Mouse (Mus musculus): ENCODE results near the gene Tmem135. TPM values are rescaled to one million over a fixed set of nuclear protein-coding genes. Genes with fewer than 3 reads are reported as not detected.

The Tmem135 gene
- polyA plus RNA-seq, 1 experiment from 2014 or later, result 22.8 TPM

- Histone ChIP-seq H3K27ac (no peak overlapping the region), H3K9ac (no peak overlapping the region), H3K9me3 (replicated peaks) (no peaks in the 10 kb centered on the region), H3K4me1 (peaks cover 3% of the 10 kb centered on the region; the same call in 1 of the 2 replicates), H3K4me3 (no peak overlapping the region), H3K27me3 (no peaks in the 10 kb centered on the region), H3K4me2 (replicated peaks) (no peak overlapping the region), H3K36me3 (no peaks in the 10 kb centered on the region)
- ATAC-seq (ENCODE audit: low FRiP score), result no peak
- WGBS, result 84% methylated on average over 2 of the region's 2 CpGs
These were observed 225.4 kb downstream of the Tmem135 start for GRCm38 (mm10) chr7:89178601-89179000.

DNA sequence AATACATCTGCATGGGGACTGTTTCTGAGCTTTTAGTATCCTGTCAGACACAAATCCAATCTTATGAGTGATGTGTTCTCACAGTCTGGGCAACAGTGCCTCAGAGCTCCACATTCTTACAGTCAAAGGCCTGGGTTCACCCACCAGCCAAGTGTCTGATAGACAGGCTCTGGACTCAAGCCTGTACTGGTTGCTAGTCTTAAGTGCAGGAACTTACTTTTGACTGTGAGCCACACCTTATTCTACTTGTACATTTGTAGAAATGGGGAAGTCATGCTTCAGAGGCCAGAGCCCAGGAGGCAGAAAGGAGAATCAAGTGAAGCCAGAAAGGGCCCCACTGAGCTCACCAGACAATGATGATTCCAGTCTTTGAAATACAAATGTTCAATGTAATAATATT, 226.1 kb downstream of the Tmem135 start:
- H3K36me3 ChIP-seq, result no peaks in the 10 kb centered on the region
- no peak overlapping the region for H3K27ac ChIP-seq
- no peak overlapping the region for H3K4me2 ChIP-seq (replicated peaks)
- H3K27me3 ChIP-seq, result no peaks in the 10 kb centered on the region
- H3K9ac ChIP-seq, result no peak overlapping the region
- no peaks in the 10 kb centered on the region for H3K9me3 ChIP-seq (replicated peaks)
- H3K4me1 ChIP-seq, result peaks cover 3% of the 10 kb centered on the region; the same call in 1 of the 2 replicates
- ATAC-seq (ENCODE audit: low FRiP score), result no peak
- H3K4me3 ChIP-seq, result no peak overlapping the region

DNA sequence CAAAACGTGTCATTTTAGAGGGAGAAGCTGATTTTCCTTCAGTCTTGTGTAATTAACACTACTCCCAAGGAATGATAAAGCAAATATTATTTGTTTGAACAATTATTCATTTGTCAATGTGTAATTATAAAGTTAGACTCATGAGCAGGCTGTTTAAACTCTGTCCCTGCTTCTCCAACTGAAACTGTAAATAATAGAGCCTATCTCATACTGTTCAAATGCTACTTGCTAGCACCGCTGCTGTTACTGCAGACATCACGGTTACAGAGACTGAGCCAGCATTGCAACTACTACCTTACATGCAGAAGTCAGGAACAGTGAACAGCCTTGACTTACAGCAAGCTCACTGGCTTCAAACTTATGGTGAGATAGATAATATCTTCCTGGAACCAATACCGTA, 229.6 kb downstream of the Tmem135 start:
- Histone ChIP-seq H3K36me3 (no peaks in the 10 kb centered on the region), H3K4me2 (replicated peaks) (no peak overlapping the region), H3K27ac (no peak overlapping the region), H3K27me3 (no peaks in the 10 kb centered on the region), H3K9me3 (replicated peaks) (no peaks in the 10 kb centered on the region), H3K4me3 (no peak overlapping the region), H3K9ac (no peak overlapping the region), H3K4me1 (peaks cover 3% of the 10 kb centered on the region; the same call in 1 of the 2 replicates)
- 90% methylated on average over 4 of the region's 4 CpGs for WGBS
- ATAC-seq (ENCODE audit: low FRiP score), result no peak

DNA sequence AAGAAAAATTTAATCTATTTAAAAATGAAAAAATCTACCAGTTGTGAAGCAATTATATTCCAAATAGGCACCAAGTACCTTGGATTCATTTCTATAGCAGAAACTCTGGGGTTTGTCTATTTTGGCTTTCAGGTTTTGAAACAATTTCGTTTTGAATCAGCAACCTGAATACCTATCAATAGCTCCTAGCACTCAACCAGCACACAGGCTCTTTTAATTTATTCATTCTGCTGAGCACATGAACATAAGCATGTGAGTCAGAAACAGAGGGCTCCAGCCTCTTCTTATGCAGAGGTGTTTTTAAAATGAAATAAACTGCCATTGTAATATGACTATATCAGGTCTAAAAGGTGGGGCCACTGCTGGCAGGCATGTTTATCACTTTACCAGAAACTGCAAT, 231.0 kb downstream of the Tmem135 start:
- Histone ChIP-seq H3K36me3 (no peaks in the 10 kb centered on the region), H3K4me3 (no peak overlapping the region), H3K9me3 (replicated peaks) (no peaks in the 10 kb centered on the region), H3K27me3 (no peaks in the 10 kb centered on the region), H3K4me1 (peaks cover 3% of the 10 kb centered on the region; the same call in 1 of the 2 replicates), H3K27ac (no peak overlapping the region), H3K9ac (no peak overlapping the region), H3K4me2 (replicated peaks) (no peak overlapping the region)
- 92% methylated on average over 1 of the region's 1 CpGs for WGBS
- no peak for ATAC-seq (ENCODE audit: low FRiP score)

DNA sequence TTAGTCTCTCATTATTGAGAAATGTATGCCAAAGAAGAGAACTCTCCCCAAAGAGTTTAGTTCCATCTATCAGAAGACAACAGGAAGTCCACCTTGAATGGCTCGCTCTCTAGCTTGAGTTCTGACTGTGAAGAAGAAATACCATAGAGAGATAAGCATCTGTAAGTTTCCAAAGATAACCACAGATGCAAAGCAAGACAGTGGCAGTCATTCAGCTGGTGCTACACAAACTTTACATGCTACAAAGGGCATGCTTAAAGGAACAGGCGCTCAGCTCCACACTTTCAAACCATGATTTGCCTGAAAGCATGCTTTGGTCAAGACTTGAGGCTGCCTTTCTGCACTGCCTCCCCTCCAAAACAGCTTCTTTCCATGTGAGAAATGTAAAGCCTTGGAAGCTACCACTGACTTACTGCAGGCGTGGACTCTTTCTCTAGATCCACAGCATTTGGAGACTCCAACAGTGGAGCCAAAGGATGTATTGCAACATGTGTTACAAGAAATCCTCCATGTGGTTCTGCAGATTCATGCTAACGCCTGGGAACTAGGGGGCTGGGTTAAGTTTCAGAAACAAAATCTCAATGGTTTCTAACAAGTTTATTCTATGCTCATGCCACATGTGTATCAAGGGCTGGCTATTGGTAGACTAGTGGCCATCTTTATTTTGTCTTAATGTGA, 232.1 kb downstream of the Tmem135 start:
- Histone ChIP-seq H3K27me3 (no peaks in the 10 kb centered on the region), H3K4me1 (peaks cover 3% of the 10 kb centered on the region; the same call in 1 of the 2 replicates), H3K9me3 (replicated peaks) (no peaks in the 10 kb centered on the region), H3K27ac (no peak overlapping the region), H3K36me3 (no peaks in the 10 kb centered on the region), H3K9ac (no peak overlapping the region), H3K4me3 (no peak overlapping the region), H3K4me2 (replicated peaks) (no peak overlapping the region)
- no peak for ATAC-seq (ENCODE audit: low FRiP score)
- 82% methylated on average over 4 of the region's 4 CpGs for WGBS

- H3K27ac ChIP-seq, result no peak overlapping the region
- H3K4me2 ChIP-seq (replicated peaks), result no peak overlapping the region
- no peaks in the 10 kb centered on the region for H3K4me1 ChIP-seq
- no peak overlapping the region for H3K4me3 ChIP-seq
- no peaks in the 10 kb centered on the region for H3K9me3 ChIP-seq (replicated peaks)
- no peak overlapping the region for H3K9ac ChIP-seq
- H3K36me3 ChIP-seq, result no peaks in the 10 kb centered on the region
- WGBS, result 36% methylated on average over 2 of the region's 2 CpGs
- no peaks in the 10 kb centered on the region for H3K27me3 ChIP-seq
- ATAC-seq (ENCODE audit: low FRiP score), result no peak
These were observed 235.4 kb downstream of the Tmem135 start for GRCm38 (mm10) chr7:89168606-89169005.

DNA sequence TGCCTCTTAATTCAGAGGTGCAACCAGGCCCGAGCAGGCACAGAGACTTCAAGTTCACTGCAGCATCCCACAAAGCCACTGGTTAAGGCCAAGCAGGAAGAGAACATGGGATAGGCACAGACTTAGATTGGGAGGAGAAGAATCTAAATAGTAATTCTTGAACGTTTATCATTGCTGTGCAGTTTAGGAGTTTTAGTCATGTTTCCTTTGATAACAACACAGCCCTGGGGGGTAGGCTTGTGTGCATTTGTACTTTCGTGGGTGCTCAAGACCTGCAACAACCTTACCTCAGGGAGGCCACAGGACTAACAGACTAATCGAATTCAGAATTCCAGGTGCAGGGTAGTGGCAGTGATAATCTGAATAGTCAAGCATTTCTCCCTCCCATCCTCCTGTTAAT, 238.5 kb downstream of the Tmem135 start:
- Histone ChIP-seq H3K27ac (no peak overlapping the region), H3K4me3 (no peak overlapping the region), H3K9me3 (replicated peaks) (no peaks in the 10 kb centered on the region), H3K4me1 (no peaks in the 10 kb centered on the region), H3K36me3 (no peaks in the 10 kb centered on the region), H3K27me3 (no peaks in the 10 kb centered on the region), H3K4me2 (replicated peaks) (no peak overlapping the region), H3K9ac (no peak overlapping the region)
- WGBS, result 79% methylated on average over 4 of the region's 4 CpGs
- ATAC-seq (ENCODE audit: low FRiP score), result no peak

DNA sequence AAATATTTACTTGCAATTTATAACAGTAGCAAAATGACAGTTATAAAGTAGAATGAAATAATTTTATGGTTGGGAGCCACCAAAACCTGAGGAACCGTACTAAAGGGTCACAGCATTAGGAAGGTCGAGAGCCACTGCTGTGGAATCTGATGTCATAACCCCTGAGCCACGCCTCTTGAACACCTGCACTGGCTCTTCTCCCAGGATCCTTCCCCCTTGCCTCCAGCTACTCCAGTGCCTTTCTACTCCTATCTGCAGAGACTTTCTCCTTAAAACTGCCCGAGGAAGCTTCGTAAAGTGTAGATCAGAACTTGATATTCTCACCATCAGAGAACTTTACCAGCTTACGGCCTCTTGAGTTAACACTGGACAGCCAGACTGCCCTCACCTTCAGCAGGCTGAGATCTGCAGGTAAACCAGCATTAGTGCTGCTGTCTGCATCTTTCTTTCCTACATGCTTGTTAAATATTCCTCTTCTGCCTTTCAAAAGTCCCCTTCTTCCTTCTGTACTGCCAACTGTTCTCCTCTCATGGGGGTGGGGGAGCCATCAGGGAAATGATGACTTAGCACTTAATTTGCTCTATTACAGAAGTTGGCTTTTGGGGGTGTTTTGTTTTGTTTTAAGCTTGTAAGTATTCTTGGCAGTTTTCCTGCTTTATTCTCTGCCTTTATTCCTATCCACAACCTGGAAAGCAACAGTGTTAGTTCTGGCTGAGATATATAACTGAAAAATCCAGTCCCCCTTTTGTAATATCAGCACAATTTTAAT, 242.2 kb downstream of the Tmem135 start:
- Histone ChIP-seq H3K9me3 (replicated peaks) (no peaks in the 10 kb centered on the region), H3K4me2 (replicated peaks) (no peak overlapping the region), H3K27me3 (no peaks in the 10 kb centered on the region), H3K9ac (no peak overlapping the region), H3K4me3 (no peak overlapping the region), H3K4me1 (no peaks in the 10 kb centered on the region), H3K27ac (no peak overlapping the region), H3K36me3 (no peaks in the 10 kb centered on the region; the same call in 1 of the 2 replicates)
- WGBS, result 88% methylated on average over 6 of the region's 6 CpGs
- ATAC-seq (ENCODE audit: low FRiP score), result no peak

DNA sequence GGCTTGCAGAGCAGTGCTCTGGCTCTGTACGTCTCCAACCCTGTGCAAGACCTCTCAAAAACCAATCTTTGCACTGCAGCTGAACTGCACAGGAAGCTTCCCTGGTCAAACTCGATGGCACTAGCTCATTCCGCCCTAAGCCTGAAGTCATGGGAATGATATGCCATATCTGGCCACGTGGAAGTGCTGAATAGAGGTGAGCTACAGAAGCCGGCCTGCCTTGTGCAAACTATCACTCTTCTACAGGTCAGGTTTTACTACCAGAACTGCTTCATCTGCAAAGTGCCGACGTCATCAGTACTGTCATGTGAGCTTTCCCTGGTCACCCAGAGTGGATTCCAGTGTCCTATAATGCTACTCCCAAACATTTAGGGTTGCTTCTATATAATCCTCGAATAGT, 246.7 kb downstream of the Tmem135 start:
- H3K4me1 ChIP-seq, result no peaks in the 10 kb centered on the region
- no peak for ATAC-seq (ENCODE audit: low FRiP score)
- no peak overlapping the region for H3K9ac ChIP-seq
- WGBS, result 86% methylated on average over 8 of the region's 8 CpGs
- H3K9me3 ChIP-seq (replicated peaks), result no peaks in the 10 kb centered on the region
- H3K27ac ChIP-seq, result no peak overlapping the region
- H3K36me3 ChIP-seq, result no peaks in the 10 kb centered on the region; the same call in 1 of the 2 replicates
- no peaks in the 10 kb centered on the region for H3K27me3 ChIP-seq
- no peak overlapping the region for H3K4me2 ChIP-seq (replicated peaks)
- H3K4me3 ChIP-seq, result no peak overlapping the region

GRCm38 (mm10) chr7:89156629-89157028, 247.4 kb downstream of the Tmem135 start:
- Histone ChIP-seq H3K4me1 (peaks cover 3% of the 10 kb centered on the region; the same call in 1 of the 2 replicates), H3K4me2 (replicated peaks) (no peak overlapping the region), H3K9ac (no peak overlapping the region), H3K27me3 (no peaks in the 10 kb centered on the region), H3K36me3 (no peaks in the 10 kb centered on the region; the same call in 1 of the 2 replicates), H3K4me3 (no peak overlapping the region), H3K9me3 (replicated peaks) (no peaks in the 10 kb centered on the region), H3K27ac (no peak overlapping the region)
- no peak for ATAC-seq (ENCODE audit: low FRiP score)
- WGBS, result 77% methylated on average over 4 of the region's 4 CpGs

DNA sequence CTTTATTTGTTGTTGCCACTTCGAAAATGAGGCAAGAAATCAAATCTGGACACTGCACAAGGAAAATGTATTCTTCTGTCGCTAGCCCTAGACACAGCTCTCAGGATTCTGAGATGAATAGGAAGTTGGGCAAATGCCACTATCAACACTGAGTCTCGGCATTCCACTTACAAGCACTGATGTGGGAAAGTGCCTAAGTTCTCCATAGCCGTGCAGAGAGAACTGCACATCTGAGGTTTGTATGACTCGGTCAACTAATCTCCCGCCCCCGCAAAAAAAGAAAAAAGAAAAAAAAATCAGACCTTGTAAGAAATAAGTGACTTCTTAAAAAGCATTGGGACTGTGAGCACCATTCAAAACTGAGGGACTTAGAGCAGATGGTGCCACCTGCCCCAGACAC, 248.3 kb downstream of the Tmem135 start:
- Histone ChIP-seq H3K9me3 (replicated peaks) (no peaks in the 10 kb centered on the region), H3K27ac (no peak overlapping the region), H3K36me3 (no peaks in the 10 kb centered on the region; the same call in 1 of the 2 replicates), H3K27me3 (no peaks in the 10 kb centered on the region), H3K4me1 (peaks cover 7% of the 10 kb centered on the region; the same call in 1 of the 2 replicates), H3K4me3 (no peak overlapping the region), H3K4me2 (replicated peaks) (no peak overlapping the region), H3K9ac (no peak overlapping the region)
- WGBS, result 82% methylated on average over 7 of the region's 7 CpGs
- ATAC-seq (ENCODE audit: low FRiP score), result no peak

GRCm38 (mm10) chr7:89155223-89155622, 248.8 kb downstream of the Tmem135 start:
- Histone ChIP-seq H3K9ac (no peak overlapping the region), H3K9me3 (replicated peaks) (no peaks in the 10 kb centered on the region), H3K4me2 (replicated peaks) (no peak overlapping the region), H3K27me3 (no peaks in the 10 kb centered on the region), H3K36me3 (no peaks in the 10 kb centered on the region; the same call in 1 of the 2 replicates), H3K4me1 (peaks cover 7% of the 10 kb centered on the region; the same call in 1 of the 2 replicates), H3K4me3 (no peak overlapping the region), H3K27ac (no peak overlapping the region)
- no peak for ATAC-seq (ENCODE audit: low FRiP score)
- 88% methylated on average over 6 of the region's 6 CpGs for WGBS
